Mouse (Mus musculus): ENCODE results near the gene Col24a1. TPM values are rescaled to one million over a fixed set of nuclear protein-coding genes. Genes with fewer than 3 reads are reported as not detected.
A peak's percentile ranks its signal among the peaks of the same experiment; 100 is the strongest.

The Col24a1 gene
- total and polyA plus RNA-seq, 2 experiments from 2014 or later, result 0.35 to 11.7 TPM

DNA sequence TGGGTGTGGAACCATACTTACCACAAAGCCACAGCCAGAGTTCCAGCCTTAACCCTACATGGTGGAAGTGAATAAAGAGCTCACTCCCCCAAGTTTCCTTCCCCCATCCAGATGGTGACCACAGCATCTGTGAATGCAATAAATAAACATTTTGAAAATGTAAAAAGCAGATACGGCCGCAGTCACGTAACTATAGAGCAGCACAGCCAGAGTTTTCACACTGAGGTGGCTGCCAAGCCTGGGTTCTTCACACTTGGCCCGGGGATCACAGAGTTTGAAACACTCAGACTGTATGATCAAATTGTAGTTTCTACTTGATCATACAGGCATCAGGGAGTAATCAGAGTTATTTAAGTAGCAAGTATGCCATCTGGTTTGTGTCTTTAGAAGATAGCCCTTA is 98.4 kb downstream of the Col24a1 start:
- no peaks in the 10 kb centered on the region for H3K4me1 ChIP-seq (ENCODE audit: insufficient read depth)
- H3K9me3 ChIP-seq (ENCODE audit: low read length), result no peaks in the 10 kb centered on the region
- no peak for TF ChIP-seq CTCF (IDR thresholded peaks at IDR 0.05; ENCODE audit: low read depth)
- no peaks in the 10 kb centered on the region for H3K27me3 ChIP-seq (ENCODE audit: insufficient read depth, low read length)
- ATAC-seq, result no peak
- no peak for DNase-seq
- H3K9ac ChIP-seq, result no peak overlapping the region
- no peak overlapping the region for H3K4me3 ChIP-seq (ENCODE audit: low read depth, low read length)
- no peaks in the 10 kb centered on the region for H3K36me3 ChIP-seq (ENCODE audit: insufficient read depth)
- 69% methylated on average over 4 of the region's 4 CpGs for WGBS
- no peak overlapping the region for H3K27ac ChIP-seq (ENCODE audit: low read depth, low read length)
- H3K4me2 ChIP-seq (ENCODE audit: low read depth), result no peak overlapping the region

DNA sequence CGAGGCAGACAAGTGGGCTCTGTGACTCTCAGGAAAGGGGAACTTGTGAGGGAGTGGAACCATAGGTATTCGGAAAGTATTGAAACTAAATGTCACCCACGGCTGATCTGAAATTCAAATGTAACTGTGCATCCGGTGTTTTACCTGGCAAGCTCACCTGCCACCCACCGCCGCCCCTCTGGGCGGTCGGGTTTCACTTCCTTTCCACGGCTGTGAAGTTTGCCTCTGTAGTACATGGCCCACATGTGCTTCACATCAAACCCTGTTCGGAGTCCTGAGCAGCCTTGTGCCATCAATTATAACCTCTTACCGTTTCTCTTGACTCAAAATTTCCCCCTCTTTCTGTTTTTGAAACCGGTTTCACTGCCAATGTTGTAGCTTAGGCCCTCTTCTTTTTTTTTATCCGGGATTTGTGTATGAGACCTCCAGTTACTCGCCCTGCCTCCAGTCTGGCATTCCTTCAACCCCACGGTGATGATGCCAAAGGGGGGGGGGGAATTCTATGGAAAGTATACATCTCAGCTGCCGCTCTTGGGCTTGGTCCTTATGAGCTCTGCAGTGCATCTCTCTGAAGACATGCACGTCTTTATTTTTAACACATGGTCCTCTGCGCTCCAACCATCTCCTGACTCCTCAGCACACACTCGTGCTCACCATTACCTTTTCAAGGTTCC is 99.9 kb downstream of the Col24a1 start:
- H3K27ac ChIP-seq (ENCODE audit: low read depth, low read length), result no peak overlapping the region
- no peak for ATAC-seq
- H3K27me3 ChIP-seq (ENCODE audit: insufficient read depth, low read length), result no peaks in the 10 kb centered on the region
- no peak for DNase-seq
- no peak overlapping the region for H3K9ac ChIP-seq
- H3K4me3 ChIP-seq (ENCODE audit: low read depth, low read length), result no peak overlapping the region
- TF ChIP-seq CTCF (IDR thresholded peaks at IDR 0.05; ENCODE audit: low read depth), result no peak
- H3K36me3 ChIP-seq (ENCODE audit: insufficient read depth), result no peaks in the 10 kb centered on the region
- no peaks in the 10 kb centered on the region for H3K9me3 ChIP-seq (ENCODE audit: low read length)
- H3K4me2 ChIP-seq (ENCODE audit: low read depth), result no peak overlapping the region
- WGBS, result 77% methylated on average over 19 of the region's 19 CpGs
- H3K4me1 ChIP-seq (ENCODE audit: insufficient read depth), result no peaks in the 10 kb centered on the region

DNA sequence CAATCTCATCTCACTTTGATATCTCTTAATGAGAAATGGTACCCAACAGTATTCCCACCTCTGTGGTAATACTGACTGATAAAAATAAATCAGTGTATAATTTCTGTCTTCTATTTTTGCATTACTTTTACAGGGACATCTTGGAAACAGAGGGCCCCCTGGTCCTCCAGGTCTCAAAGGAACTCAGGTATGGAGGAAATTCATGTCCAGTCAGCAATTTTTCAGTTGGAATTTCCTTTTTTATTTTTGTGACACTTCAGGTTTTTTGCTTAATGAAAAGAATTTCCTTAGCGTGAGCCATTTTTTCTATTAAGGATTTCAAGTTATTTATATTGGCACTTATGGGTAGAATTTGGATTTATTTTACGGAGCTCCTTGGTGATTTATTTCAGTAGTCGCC is 106.9 kb downstream of the Col24a1 start:
- WGBS, result 96% methylated on average over 3 of the region's 3 CpGs
- no peak overlapping the region for H3K27ac ChIP-seq (ENCODE audit: low read depth, low read length)
- H3K9ac ChIP-seq, result no peak overlapping the region
- DNase-seq (no peak), ATAC-seq (no peak)
- H3K4me2 ChIP-seq (ENCODE audit: low read depth), result no peak overlapping the region
- H3K4me1 ChIP-seq (ENCODE audit: insufficient read depth), result no peaks in the 10 kb centered on the region
- H3K4me3 ChIP-seq (ENCODE audit: low read depth, low read length), result no peak overlapping the region
- no peak for TF ChIP-seq CTCF (IDR thresholded peaks at IDR 0.05; ENCODE audit: low read depth)
- no peaks in the 10 kb centered on the region for H3K9me3 ChIP-seq (ENCODE audit: low read length)
- no peaks in the 10 kb centered on the region for H3K27me3 ChIP-seq (ENCODE audit: insufficient read depth, low read length)
- no peaks in the 10 kb centered on the region for H3K36me3 ChIP-seq (ENCODE audit: insufficient read depth)

DNA sequence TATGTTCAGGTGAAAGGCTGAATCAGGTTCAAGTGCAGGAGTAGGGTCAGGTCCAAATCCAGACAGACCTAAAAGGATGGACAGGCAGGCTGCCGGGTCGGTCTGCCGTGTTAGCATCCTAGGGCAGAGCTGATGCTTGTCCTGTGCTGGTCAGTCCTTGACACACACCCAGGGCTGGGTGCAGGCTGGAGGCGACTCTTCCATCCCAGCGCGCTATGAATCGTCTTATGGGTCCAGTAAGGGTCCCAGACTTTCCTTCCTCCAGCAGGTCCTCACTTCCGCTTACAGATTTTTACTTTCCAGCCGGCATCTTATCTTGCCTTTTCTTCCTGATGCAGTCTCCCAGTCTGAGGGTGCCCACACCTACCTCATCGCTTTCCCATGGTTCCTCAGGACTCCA is 110.0 kb downstream of the Col24a1 start:
- Histone ChIP-seq H3K9me3 (ENCODE audit: low read length) (no peaks in the 10 kb centered on the region), H3K27me3 (ENCODE audit: insufficient read depth, low read length) (no peaks in the 10 kb centered on the region), H3K4me2 (ENCODE audit: low read depth) (peak overlapping the region; percentile 10; the same call in 1 of the 2 replicates), H3K4me1 (ENCODE audit: insufficient read depth) (no peaks in the 10 kb centered on the region), H3K4me3 (ENCODE audit: low read depth, low read length) (no peak overlapping the region), H3K9ac (no peak overlapping the region), H3K36me3 (ENCODE audit: insufficient read depth) (no peaks in the 10 kb centered on the region), H3K27ac (ENCODE audit: low read depth, low read length) (no peak overlapping the region)
- no peak for ATAC-seq
- DNase-seq, result no peak
- no peak for TF ChIP-seq CTCF (IDR thresholded peaks at IDR 0.05; ENCODE audit: low read depth)
- 88% methylated on average over 10 of the region's 10 CpGs for WGBS

DNA sequence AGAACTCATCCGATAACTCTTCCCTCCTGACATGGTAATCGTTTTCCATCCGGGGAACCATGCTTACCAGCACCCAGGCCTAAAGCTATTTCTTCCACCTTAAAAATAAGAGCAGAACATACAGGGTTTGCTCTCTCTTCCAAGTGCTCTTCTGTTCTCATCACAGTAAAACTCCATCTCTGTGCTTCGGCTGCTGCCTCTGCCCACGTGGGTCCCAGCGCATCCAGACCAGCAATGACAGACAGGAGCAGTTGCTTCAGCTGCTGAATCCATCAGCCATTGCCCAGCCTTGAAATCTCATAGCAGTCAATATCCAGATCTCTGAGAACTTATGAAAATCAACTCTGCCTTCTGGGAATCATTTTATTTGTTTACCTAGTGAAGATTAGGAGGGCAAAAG is 110.7 kb downstream of the Col24a1 start:
- Histone ChIP-seq H3K36me3 (ENCODE audit: insufficient read depth) (no peaks in the 10 kb centered on the region), H3K4me1 (ENCODE audit: insufficient read depth) (no peaks in the 10 kb centered on the region), H3K4me3 (ENCODE audit: low read depth, low read length) (no peak overlapping the region), H3K27me3 (ENCODE audit: insufficient read depth, low read length) (no peaks in the 10 kb centered on the region), H3K4me2 (ENCODE audit: low read depth) (peak overlapping the region; percentile 10; the same call in 1 of the 2 replicates), H3K27ac (ENCODE audit: low read depth, low read length) (no peak overlapping the region), H3K9ac (no peak overlapping the region), H3K9me3 (ENCODE audit: low read length) (no peaks in the 10 kb centered on the region)
- ATAC-seq, result no peak
- no peak for TF ChIP-seq CTCF (IDR thresholded peaks at IDR 0.05; ENCODE audit: low read depth)
- WGBS, result 77% methylated on average over 6 of the region's 6 CpGs
- DNase-seq, result no peak

DNA sequence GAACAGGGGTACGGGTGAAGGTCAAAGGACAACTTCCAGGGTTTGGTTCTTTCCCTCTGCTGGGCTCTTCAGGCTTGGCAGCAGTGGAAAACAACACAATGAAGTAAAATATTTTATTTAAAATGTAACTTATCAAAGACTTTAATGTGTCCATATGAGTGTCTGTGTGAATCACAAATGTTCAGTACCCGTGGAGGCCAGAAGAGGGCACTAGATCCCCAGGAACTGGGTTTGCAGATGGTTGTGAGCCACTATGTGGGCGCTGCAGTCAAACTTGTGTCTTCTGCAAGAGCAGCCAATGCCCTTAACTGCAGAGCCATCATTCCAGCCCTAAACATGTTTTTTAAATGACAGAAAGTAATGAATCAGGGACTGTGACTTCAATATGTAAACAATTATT is 115.8 kb downstream of the Col24a1 start:
- H3K4me3 ChIP-seq (ENCODE audit: low read depth, low read length), result no peak overlapping the region
- H3K9me3 ChIP-seq (ENCODE audit: low read length), result no peaks in the 10 kb centered on the region
- DNase-seq (no peak), ATAC-seq (no peak)
- H3K4me1 ChIP-seq (ENCODE audit: insufficient read depth), result no peaks in the 10 kb centered on the region
- no peaks in the 10 kb centered on the region for H3K36me3 ChIP-seq (ENCODE audit: insufficient read depth)
- 73% methylated on average over 3 of the region's 3 CpGs for WGBS
- no peak overlapping the region for H3K27ac ChIP-seq (ENCODE audit: low read depth, low read length)
- H3K4me2 ChIP-seq (ENCODE audit: low read depth), result no peak overlapping the region
- peak; percentile 38; the same call in 1 of the 2 replicates for TF ChIP-seq CTCF (IDR thresholded peaks at IDR 0.05; ENCODE audit: low read depth)
- no peak overlapping the region for H3K9ac ChIP-seq
- H3K27me3 ChIP-seq (ENCODE audit: insufficient read depth, low read length), result no peaks in the 10 kb centered on the region

DNA sequence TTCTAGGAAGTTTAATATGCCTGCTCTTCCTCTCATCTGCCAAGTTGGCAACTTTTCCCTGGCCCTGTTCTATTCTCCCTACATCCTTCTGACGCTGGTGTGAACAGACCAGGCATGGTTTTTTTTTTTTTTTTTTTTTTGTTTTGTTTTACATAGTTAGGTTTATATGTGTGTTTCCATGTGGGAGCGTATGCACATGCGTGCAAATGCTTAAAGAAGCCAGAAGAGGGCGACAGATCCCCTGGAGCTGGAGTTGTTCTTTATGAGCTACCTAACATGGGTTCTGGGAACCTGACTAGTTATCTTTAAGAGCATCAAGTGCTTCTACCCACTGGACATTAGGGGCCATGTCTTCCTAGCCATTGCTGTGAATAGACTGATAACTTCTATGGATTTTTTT is 119.9 kb downstream of the Col24a1 start:
- WGBS, result 29% methylated on average over 4 of the region's 4 CpGs
- Histone ChIP-seq H3K9ac (no peak overlapping the region), H3K36me3 (ENCODE audit: insufficient read depth) (no peaks in the 10 kb centered on the region), H3K27me3 (ENCODE audit: insufficient read depth, low read length) (no peaks in the 10 kb centered on the region), H3K9me3 (ENCODE audit: low read length) (no peaks in the 10 kb centered on the region), H3K4me3 (ENCODE audit: low read depth, low read length) (no peak overlapping the region), H3K27ac (ENCODE audit: low read depth, low read length) (no peak overlapping the region), H3K4me1 (ENCODE audit: insufficient read depth) (no peaks in the 10 kb centered on the region), H3K4me2 (ENCODE audit: low read depth) (no peak overlapping the region)
- DNase-seq (no peak), ATAC-seq (no peak)
- 0 out of 2 replicates have a peak, but pooled peaks have one; percentile 16 for TF ChIP-seq CTCF (IDR thresholded peaks at IDR 0.05; ENCODE audit: low read depth)
